Mouse (Mus musculus) embryonic fibroblast, embryonic 13.5 days (primary cell): ENCODE data around the gene Aldh2.

Experiments used
- CTCF ChIP-seq: IDR thresholded peaks from 2 replicates; pipeline ENCODE4 v1.5.1; 2011; ENCODE audit warnings: mild to moderate bottlenecking, control low read depth, low read length, moderate library complexity, borderline replicate concordance; ENCODE audit not compliant: insufficient read depth
- POLR2A ChIP-seq: IDR thresholded peaks from 2 replicates; pipeline ENCODE4 v1.6.1; 2011; ENCODE audit warnings: low read depth, mild to moderate bottlenecking, control low read depth, low read length, moderate library complexity

GRCm38 (mm10) chr5:121570787-121571186 is 22.8 kb downstream of the Aldh2 start:
- TF ChIP-seq CTCF, result no peak
- no peak for TF ChIP-seq POLR2A
